Mouse (Mus musculus) activated CD4-positive, CD25-positive, alpha-beta regulatory T cell, adult 4 months (primary cell): ENCODE data around the gene Tuba1c. TPM values are rescaled to one million over a fixed set of nuclear protein-coding genes. Genes with fewer than 3 reads are reported as not detected.
"Not testable (repeated sequence)": the region's sequence is repeated elsewhere in the genome, so short reads cannot be mapped to it uniquely, and the experiment has no call there.

Experiments used
- ATAC-seq: one replicate; pipeline ENCODE4 v1.8.0; 2017
- polyA plus RNA-seq, 2 experiments: library from polyadenylated mRNA; unstranded; fragments of 100-300 nt; shearing (Covaris generic); gene quantifications; one replicate each; pipeline ENCODE4 v1.2.1; 2017

Tuba1c gene
- polyA plus RNA-seq, 2 experiments from 2014 or later, result 98.3 to 120 TPM

DNA sequence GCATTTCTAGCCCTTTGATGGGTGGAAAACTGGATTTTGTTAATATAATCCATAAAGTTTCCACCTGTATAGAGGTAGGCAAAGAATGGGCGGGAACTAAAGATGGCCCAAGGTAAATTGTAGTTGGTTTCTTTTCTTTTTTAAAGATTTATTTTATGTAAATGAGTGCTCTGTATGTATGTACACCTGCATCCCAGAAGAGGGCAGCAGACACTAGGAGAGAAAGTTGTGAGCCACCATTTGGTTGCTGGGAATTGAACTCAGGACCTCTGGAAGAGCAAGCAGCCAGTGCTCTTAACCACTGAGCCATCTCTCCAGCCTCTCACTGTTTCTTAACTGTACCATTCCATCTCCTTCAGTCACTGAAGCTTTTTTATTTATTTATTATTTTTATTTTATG is 42.3 kb downstream of the Tuba1c start:
- ATAC-seq, result no peak

DNA sequence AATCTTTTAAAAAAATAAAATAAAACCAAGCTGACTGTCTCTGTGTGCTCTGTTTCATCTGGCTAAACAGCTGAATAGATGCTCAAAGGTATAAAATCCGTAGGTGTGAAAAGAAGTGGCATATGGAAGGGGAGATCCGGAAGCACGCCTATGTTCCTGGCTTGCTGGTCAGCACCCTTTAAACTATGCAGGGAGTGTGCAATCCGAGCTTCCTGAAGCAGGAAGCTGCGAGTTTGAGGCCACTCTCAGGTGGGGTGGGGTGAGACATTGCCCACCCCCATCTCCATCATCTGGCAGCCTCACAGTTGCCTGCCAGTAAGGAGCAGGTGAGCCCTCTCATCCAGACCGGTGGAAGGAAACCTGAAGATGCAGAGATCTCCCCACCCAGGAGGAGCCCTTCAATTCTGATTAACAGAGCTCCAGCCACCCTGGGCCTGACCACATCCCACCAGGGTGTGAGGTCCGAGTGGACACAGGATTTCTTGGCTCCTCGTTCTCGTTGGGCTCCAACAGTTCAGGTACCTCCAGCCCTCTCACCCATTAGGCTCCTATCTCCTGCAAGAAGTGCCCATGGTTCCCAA is 44.4 kb downstream of the Tuba1c start, which contains the start of gene Troap:
Troap (plus strand) TSS at position 557 of the 581 bp plus-strand sequence.
- ATAC-seq, result no peak

DNA sequence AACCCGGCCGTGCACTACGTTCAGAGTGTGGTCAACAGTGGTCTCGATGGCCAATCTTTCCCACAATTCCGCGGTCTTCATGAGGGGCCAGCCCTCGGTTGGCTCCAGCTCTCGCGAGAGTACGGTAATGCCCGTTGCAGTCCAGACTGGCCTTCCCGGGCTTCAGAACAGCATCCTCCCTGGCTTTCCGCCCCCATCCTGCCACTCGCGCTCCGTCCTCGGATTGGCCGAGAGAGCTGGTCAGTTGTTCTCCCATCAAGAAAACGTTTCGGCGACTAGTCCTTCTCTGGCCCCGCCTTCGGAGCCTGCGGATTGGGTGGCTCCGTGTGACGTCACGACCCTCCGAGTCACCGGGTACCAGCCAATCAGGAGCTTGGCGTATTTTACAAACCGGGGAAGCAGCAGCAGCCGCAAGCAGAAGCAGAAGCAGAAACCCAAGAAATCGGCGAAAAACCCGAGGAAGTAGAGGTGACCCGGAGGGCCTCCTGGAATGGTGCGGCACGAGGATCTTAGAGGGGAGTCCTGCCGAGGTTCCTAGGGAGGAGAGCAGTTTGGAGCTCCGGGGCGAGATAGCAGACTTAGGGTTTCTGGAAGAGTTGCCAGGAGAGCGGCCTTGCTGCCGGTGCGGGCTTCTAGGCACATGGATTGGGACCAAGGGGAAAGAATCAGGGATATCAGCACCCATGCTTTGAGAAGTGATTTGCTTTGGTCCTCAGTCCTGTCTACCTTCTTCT is 45.1 kb downstream of the Tuba1c start:
- ATAC-seq, result peak; percentile 98

- ATAC-seq, result not testable (repeated sequence)
Measured at GRCm38 (mm10) chr15:99076011-99076410, 46.3 kb downstream of the Tuba1c start.

DNA sequence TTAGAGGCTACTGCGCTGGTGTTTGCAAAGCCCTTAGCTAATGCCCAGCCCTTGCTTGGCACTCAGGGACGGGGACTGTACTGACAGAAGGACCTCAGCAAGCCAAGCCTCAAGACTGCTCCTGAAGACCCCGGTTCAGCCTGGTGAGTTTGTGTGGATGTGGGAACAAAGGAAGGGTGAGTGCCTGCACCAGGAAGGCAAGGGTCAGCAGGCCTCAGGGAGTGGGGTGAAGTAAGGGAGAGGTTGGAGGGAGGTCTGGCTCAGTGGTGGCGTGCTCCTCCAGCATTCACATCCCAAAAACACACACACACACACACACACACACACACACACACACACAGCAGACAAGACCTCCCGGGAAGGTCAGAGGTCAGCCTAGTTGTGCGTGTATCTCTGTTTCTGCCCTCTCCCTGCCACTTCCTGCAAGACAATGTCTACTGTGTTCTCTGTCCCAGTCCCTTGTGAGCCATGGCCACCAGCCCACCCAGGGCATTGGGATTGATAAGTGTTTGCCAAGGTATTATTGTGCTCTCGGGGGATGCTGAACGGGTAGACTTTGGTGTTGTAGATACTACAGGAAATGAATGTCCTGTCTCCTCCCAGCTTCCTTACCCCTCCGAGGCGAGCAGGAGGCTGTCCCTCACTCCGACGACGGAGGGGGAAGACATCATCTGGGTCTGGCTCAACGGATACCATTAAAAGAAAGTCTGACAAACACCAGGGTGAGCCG is 48.7 kb downstream of the Tuba1c start:
- no peak for ATAC-seq

DNA sequence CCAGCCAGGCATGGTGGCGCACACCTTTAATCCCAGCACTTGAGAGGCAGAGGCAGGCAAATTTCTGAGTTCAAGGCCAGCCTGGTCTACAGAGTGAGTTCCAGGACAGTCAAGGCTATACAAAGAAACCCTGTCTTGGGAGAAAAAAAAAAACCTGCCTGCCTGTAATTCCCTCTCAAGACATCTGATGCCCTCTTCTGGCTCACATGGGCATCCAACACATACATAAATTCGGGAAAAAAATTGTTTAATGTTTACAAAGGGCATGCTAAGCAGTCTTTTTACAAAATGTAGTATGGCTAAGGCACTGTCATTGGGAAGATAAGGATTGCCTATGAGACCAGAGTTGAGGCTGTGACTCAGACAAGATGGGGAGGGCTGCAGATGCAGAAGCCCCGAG is 50.1 kb downstream of the Tuba1c start:
- no peak for ATAC-seq

- no peak for ATAC-seq
Measured at GRCm38 (mm10) chr15:99082322-99082721, 52.6 kb downstream of the Tuba1c start.

DNA sequence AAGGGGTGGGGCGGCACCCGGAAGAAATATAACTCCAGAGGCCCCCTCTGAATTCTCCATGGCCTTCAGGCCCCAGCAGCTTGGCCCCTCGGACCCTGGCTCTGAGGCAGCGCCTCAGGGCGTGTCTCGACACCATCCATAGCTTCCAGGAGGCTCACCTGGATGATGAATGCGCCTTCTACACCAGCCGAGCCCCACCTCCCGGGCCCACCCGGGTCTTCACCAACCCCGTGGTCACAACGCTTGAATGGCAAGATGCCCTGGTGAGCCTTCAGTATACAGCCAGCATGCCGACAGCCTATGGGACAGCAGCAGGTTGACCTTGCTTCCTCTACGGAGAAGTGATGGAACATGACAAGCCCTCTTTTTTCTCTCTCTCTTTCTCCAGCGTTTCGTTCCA is 53.1 kb downstream of the Tuba1c start:
- ATAC-seq, result no peak

DNA sequence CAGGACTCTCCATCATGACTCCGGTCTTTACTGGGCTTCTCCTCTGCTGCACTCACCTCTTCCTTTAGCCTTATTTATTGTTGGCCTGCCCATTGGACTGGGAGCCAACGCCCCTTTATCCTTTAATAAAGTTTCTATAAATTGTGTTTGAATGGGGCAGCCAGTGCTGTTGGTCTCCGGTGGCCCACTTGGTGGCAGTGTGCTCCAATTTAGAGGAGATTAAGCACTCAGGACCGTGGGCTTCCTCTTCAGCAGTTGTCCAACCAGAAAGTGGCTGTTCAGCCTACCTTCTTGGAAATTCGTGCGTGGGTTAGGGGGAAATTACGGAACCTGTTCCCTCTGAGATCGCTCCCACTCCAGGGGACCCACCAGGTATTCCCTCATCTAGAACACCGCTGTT is 53.6 kb downstream of the Tuba1c start:
- ATAC-seq, result no peak

GRCm38 (mm10) chr15:99083867-99084557 is 54.3 kb downstream of the Tuba1c start:
- ATAC-seq, result no peak

DNA sequence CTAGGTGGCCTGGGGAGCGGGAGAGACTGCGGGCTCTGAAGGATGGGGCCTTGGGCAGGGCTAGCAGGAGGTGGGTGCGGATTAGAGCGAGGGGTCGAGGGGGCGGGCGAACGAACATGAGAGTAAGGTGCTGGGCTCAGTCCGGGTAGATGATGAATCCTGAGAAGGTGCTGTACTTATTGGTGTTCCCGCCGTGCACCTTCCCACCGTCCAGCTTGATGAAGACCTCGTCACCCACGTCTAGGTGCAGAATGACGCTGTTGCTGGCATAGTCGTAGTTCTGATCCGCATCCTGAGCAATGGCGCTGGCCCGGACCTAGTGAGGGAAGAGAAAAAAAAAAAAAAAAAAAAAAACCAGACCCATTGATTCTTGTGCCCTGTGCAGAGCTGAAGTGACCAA is 54.9 kb downstream of the Tuba1c start:
- ATAC-seq, result no peak

DNA sequence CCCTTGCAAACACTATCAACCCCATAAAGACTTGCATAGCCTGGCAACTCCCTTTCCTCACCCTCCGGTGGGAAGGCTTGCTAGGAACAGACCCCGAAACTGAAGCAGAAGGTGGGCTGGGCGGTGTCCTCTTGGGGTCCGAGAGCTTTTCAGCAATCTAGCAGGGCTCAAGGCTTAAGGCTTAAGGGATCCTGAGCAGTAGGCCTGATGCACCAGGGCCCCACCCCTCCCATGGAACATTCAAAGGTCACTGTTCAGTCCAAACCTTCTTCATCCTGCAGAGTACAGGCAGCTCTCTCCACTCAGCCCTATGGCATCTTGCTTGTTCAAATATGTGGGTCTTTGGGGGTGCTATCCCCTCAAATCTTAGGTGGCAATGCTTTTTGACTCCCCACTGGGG is 56.3 kb downstream of the Tuba1c start:
- no peak for ATAC-seq

DNA sequence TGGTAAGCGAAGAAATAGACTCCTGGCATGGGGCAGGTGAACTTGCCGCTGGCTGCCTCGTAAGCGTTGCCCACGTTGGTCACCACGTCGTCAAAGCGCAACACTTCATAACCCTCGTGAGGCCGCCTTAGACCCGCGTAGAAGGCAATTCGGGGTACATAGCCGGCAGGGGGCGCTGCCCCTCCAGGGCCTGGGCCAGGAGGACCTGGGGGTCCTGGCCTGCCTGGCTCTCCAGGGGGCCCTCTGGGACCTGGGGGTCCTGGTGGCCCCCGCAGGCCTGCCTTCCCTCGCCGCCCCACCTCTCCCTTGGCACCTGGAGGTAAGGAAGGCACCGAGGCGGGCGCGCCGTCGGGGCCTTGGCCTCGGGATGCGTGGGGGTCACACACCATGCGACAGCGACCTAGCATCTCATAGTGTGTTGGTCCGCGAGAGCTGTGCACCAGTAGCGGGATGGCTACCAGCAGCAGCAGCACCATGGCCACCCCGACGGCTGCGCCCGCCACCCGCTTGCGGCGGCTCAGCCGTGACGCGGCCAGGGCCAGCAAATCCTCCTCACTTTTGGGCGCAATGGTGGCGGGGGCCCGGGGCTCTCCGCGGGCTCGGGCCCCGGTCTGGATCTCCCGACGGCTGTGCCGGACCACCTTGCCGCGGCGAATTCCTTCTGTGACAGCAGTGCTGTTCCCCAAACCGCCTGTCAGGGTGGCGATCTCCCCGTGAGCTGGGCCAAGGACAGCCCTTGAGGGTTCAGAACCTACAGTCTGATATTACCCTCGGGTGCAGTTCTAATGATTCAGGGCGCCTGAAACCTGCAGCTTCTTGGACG is 57.8 kb downstream of the Tuba1c start, which contains the start of gene C1ql4:
C1ql4 (minus strand) TSS at position 565 of the 823 bp plus-strand sequence.
- ATAC-seq, result no peak

Other genes starting within 250 kb of the Tuba1c start
- not detected for gene Wnt1, start 240.0 kb upstream of the Tuba1c start, polyA plus RNA-seq
- gene Ddn, start 220.4 kb upstream of the Tuba1c start, polyA plus RNA-seq, result not detected
- gene Prkag1, start 198.4 kb upstream of the Tuba1c start, polyA plus RNA-seq, result 100 to 1,000 TPM in 1 of 2 experiments, 10 to 100 TPM in 1; 98.2 to 133 TPM
- 10 to 100 TPM; 21.7 to 29.2 TPM for gene Kmt2d, start 158.7 kb upstream of the Tuba1c start, polyA plus RNA-seq
- gene Rhebl1, start 135.4 kb upstream of the Tuba1c start, polyA plus RNA-seq, result 1 to 10 TPM; 8.7 to 8.8 TPM
- gene Dhh, start 131.4 kb upstream of the Tuba1c start, polyA plus RNA-seq, result under 1 TPM; 0.11 to 0.15 TPM
- gene Lmbr1l, start 111.7 kb upstream of the Tuba1c start, polyA plus RNA-seq, result 10 to 100 TPM; 24.2 to 42.0 TPM
- 100 to 1,000 TPM; 510 to 711 TPM for gene Tuba1b, start 95.3 kb upstream of the Tuba1c start, polyA plus RNA-seq
- gene Gm49450, start 76.3 kb upstream of the Tuba1c start, polyA plus RNA-seq, result not detected
- 100 to 1,000 TPM; 243 to 273 TPM for gene Tuba1a, start 76.2 kb upstream of the Tuba1c start, polyA plus RNA-seq
- not detected for gene Prph, start 25.3 kb downstream of the Tuba1c start, polyA plus RNA-seq
- gene Troap, start 44.7 kb downstream of the Tuba1c start, polyA plus RNA-seq, result 1 to 10 TPM; 3.6 to 4.4 TPM
- gene C1ql4, start 57.9 kb downstream of the Tuba1c start, polyA plus RNA-seq, result not detected
- not detected for gene Dnajc22, start 63.3 kb downstream of the Tuba1c start, polyA plus RNA-seq
- gene Spats2, start 96.0 kb downstream of the Tuba1c start, polyA plus RNA-seq, result not detected
- gene Kcnh3, start 195.0 kb downstream of the Tuba1c start, polyA plus RNA-seq, result not detected
- 10 to 100 TPM; 54.8 to 55.6 TPM for gene Mcrs1, start 222.1 kb downstream of the Tuba1c start, polyA plus RNA-seq